Mouse (Mus musculus): ENCODE results near the gene Mcu. TPM values are rescaled to one million over a fixed set of nuclear protein-coding genes. Genes with fewer than 3 reads are reported as not detected.

Gene Mcu
- 29.6 and 40.0 TPM in 2 replicates for total RNA-seq (2014; fragmentation: Nextera tagmentation)
- total RNA-seq (2017): 43.1 and 46.4 TPM in 2 replicates

GRCm38 (mm10) chr10:59616522-59616921 is at the start of gene Mcu:
Mcu (minus strand) TSS chr10:59616692.
- peak; percentile 90 for ATAC-seq (replicated peaks; ENCODE audit: poor library complexity, severe bottlenecking)

- ATAC-seq (replicated peaks; ENCODE audit: poor library complexity, severe bottlenecking): peak; percentile 78
Observed at GRCm38 (mm10) chr10:59665503-59666291, 49.2 kb upstream of the Mcu start.

GRCm38 (mm10) chr10:59664765-59665164 is 48.3 kb upstream of the Mcu start:
- no peak for ATAC-seq (replicated peaks; ENCODE audit: poor library complexity, severe bottlenecking)

- ATAC-seq (replicated peaks; ENCODE audit: poor library complexity, severe bottlenecking): peak; percentile 61
Observed at GRCm38 (mm10) chr10:59656799-59657198, 40.3 kb upstream of the Mcu start.

GRCm38 (mm10) chr10:59646821-59647378 is 30.4 kb upstream of the Mcu start:
- no peak for ATAC-seq (replicated peaks; ENCODE audit: poor library complexity, severe bottlenecking)

- ATAC-seq (replicated peaks; ENCODE audit: poor library complexity, severe bottlenecking): peak; percentile 97
Observed at GRCm38 (mm10) chr10:59645153-59645552, 28.7 kb upstream of the Mcu start.

GRCm38 (mm10) chr10:59644710-59645109 is 28.2 kb upstream of the Mcu start:
- no peak for ATAC-seq (replicated peaks; ENCODE audit: poor library complexity, severe bottlenecking)

GRCm38 (mm10) chr10:59643645-59644044 is 27.2 kb upstream of the Mcu start:
- no peak for ATAC-seq (replicated peaks; ENCODE audit: poor library complexity, severe bottlenecking)

- ATAC-seq (replicated peaks; ENCODE audit: poor library complexity, severe bottlenecking): no peak
Observed at GRCm38 (mm10) chr10:59642659-59643377, 26.3 kb upstream of the Mcu start.

GRCm38 (mm10) chr10:59638576-59638975 is 22.1 kb upstream of the Mcu start:
- no peak for ATAC-seq (replicated peaks; ENCODE audit: poor library complexity, severe bottlenecking)

- no peak for ATAC-seq (replicated peaks; ENCODE audit: poor library complexity, severe bottlenecking)
Observed at GRCm38 (mm10) chr10:59637596-59638124, 21.2 kb upstream of the Mcu start.

GRCm38 (mm10) chr10:59636751-59637533 is 20.4 kb upstream of the Mcu start:
- ATAC-seq (replicated peaks; ENCODE audit: poor library complexity, severe bottlenecking): peak; percentile 69

- no peak for ATAC-seq (replicated peaks; ENCODE audit: poor library complexity, severe bottlenecking)
Observed at GRCm38 (mm10) chr10:59636048-59636447, 19.6 kb upstream of the Mcu start.

GRCm38 (mm10) chr10:59629506-59629782 is 13.0 kb upstream of the Mcu start:
- no peak for ATAC-seq (replicated peaks; ENCODE audit: poor library complexity, severe bottlenecking)

- ATAC-seq (replicated peaks; ENCODE audit: poor library complexity, severe bottlenecking): no peak
Observed at GRCm38 (mm10) chr10:59628641-59629505, 12.4 kb upstream of the Mcu start.

- ATAC-seq (replicated peaks; ENCODE audit: poor library complexity, severe bottlenecking): peak; percentile 46
Observed at GRCm38 (mm10) chr10:59623496-59623895, 7.0 kb upstream of the Mcu start.

- ATAC-seq (replicated peaks; ENCODE audit: poor library complexity, severe bottlenecking): no peak
Observed at GRCm38 (mm10) chr10:59621355-59621754, 4.9 kb upstream of the Mcu start.

GRCm38 (mm10) chr10:59617776-59618175 is 1.3 kb upstream of the Mcu start:
- ATAC-seq (replicated peaks; ENCODE audit: poor library complexity, severe bottlenecking): peak; percentile 29

- peak; percentile 36 for ATAC-seq (replicated peaks; ENCODE audit: poor library complexity, severe bottlenecking)
Observed at GRCm38 (mm10) chr10:59615981-59616520, 441 bp downstream of the Mcu start, which contains the start of gene Gm10322. Gm10322 (plus strand) TSS chr10:59616063.

All from granulocyte monocyte progenitor cell, adult 5-6 weeks (primary cell).